20 mouse cellular contexts compared by ENCODE assay signal in the genomic region with DNA sequence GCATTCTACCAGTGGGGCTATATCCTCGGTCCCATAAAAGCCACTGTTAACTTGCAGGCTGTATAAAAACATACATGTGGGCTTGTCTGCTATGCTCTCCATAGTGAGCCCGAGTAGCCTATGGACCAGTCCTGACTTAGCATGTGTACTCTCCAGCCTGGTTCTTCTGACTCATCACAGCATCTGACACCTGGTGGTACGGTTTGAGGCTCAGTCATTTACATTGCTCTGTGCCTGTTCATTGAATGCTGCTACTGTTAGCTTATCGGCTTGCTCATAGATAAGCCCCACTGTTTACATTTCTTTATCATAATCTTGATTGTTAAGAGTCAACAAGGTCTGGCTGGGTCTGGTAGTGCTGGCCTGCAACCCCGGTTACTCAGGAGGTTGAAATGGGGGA. TPM values are rescaled to one million over a fixed set of nuclear protein-coding genes. Genes with fewer than 3 reads are reported as not detected.
DNase-seq lines count a peak whose midpoint lies in the region; ATAC-seq lines count a peak whose summit lies in the region.
"Had no signal": no experiment of that assay in that cellular context is flagged by ENCODE, and none has a peak within 500 bp of the region (broad histone marks: within the 10 kb centered on the region; RNA-seq: fewer than 3 reads in every experiment).

No protein-coding gene starts in this region.

- H3K9ac ChIP-seq in liver, embryonic 12.5 days, result no peak overlapping the region
- no peak overlapping the region for H3K9ac ChIP-seq in liver, embryonic 11.5 days (ENCODE audit: low read depth, low read length)
- no peak overlapping the region for H3K9ac ChIP-seq in liver, embryonic 16.5 days (ENCODE audit: low read depth, low read length)
- H3K9ac ChIP-seq: hindbrain, embryonic 15.5 days; limb, embryonic 15.5 days had no signal

- H3K27me3 ChIP-seq in liver, embryonic 12.5 days (replicated peaks), result no peaks in the 10 kb centered on the region
- H3K27me3 ChIP-seq in liver, embryonic 11.5 days (replicated peaks; ENCODE audit: control insufficient read depth, insufficient read depth, low read length), result no peaks in the 10 kb centered on the region
- no peaks in the 10 kb centered on the region for H3K27me3 ChIP-seq in liver, embryonic 16.5 days (ENCODE audit: control insufficient read depth, insufficient read depth, low read depth, low read length)
- H3K27me3 ChIP-seq: hindbrain, embryonic 15.5 days; limb, embryonic 15.5 days had no signal

- no peaks in the 10 kb centered on the region for H3K9me3 ChIP-seq in liver, embryonic 12.5 days (replicated peaks)
- no peaks in the 10 kb centered on the region for H3K9me3 ChIP-seq in liver, embryonic 11.5 days (ENCODE audit: control insufficient read depth, low read length)
- no peaks in the 10 kb centered on the region for H3K9me3 ChIP-seq in liver, embryonic 16.5 days (replicated peaks; ENCODE audit: control insufficient read depth, low read length)
- H3K9me3 ChIP-seq: hindbrain, embryonic 15.5 days; limb, embryonic 15.5 days had no signal

- WGBS in liver, embryonic 12.5 days (ENCODE audit: insufficient replicate concordance), result 61% methylated on average over 5 of the region's 5 CpGs
- WGBS in liver, embryonic 11.5 days, result 65% methylated on average over 5 of the region's 5 CpGs
- 52% methylated on average over 5 of the region's 5 CpGs for WGBS in liver, embryonic 16.5 days (ENCODE audit: insufficient replicate concordance)

- ATAC-seq in liver, embryonic 12.5 days, result 0 out of 2 replicates have a peak, but pooled peaks have one; percentile 35
- ATAC-seq in liver, embryonic 11.5 days (replicated peaks; ENCODE audit: low FRiP score), result no peak; the same call in 1 of the 2 replicates
- 0 out of 2 replicates have a peak, but pooled peaks have one; percentile 30 for ATAC-seq in liver, embryonic 16.5 days (ENCODE audit: low read depth)
- ATAC-seq: forebrain, embryonic 14.5 days had no signal

- peaks cover 19% of the 10 kb centered on the region for H3K4me1 ChIP-seq in liver, embryonic 12.5 days
- peaks cover 13% of the 10 kb centered on the region for H3K4me1 ChIP-seq in liver, embryonic 11.5 days (replicated peaks; ENCODE audit: control insufficient read depth, insufficient read depth, low read length)
- H3K4me1 ChIP-seq in liver, embryonic 16.5 days (ENCODE audit: control insufficient read depth, low read depth, low read length), result no peaks in the 10 kb centered on the region; the same call in none of the 2 replicates
- H3K4me1 ChIP-seq: hindbrain, embryonic 15.5 days had no signal

- H3K4me3 ChIP-seq in liver, embryonic 12.5 days, result no peak overlapping the region
- H3K4me3 ChIP-seq in liver, embryonic 11.5 days (ENCODE audit: low read depth, low read length), result no peak overlapping the region
- no peak overlapping the region for H3K4me3 ChIP-seq in liver, embryonic 16.5 days (ENCODE audit: low read depth, low read length)
- H3K4me3 ChIP-seq: hindbrain, embryonic 15.5 days; limb, embryonic 15.5 days had no signal

- no peak for DNase-seq in liver, embryonic 11.5 days (ENCODE audit: low spot score)
- DNase-seq in urinary bladder, adult 18-20 months (ENCODE audit: low spot score in 2 of 2), result peak; percentile 16 to 54
- DNase-seq in urinary bladder, postnatal 25 days (ENCODE audit: low spot score), result no peak
- no peak for DNase-seq in kidney, postnatal 36 days
- no peak for DNase-seq in kidney, adult 8-10 months
- DNase-seq: adrenal gland, postnatal 25 days; cerebellum, adult 8-10 months; kidney, adult 18-20 months; kidney, postnatal 10 days; left cerebral cortex, postnatal 4 days; lung, postnatal 14 days; right cerebral cortex, postnatal 4 days; thymus, postnatal 36 days had no signal

- no peak overlapping the region for H3K4me2 ChIP-seq in liver, embryonic 12.5 days
- H3K4me2 ChIP-seq in liver, embryonic 11.5 days, result no peak overlapping the region
- no peak overlapping the region for H3K4me2 ChIP-seq in liver, embryonic 16.5 days (ENCODE audit: low read depth, low read length)
- H3K4me2 ChIP-seq: heart, embryonic 11.5 days; hindbrain, embryonic 15.5 days; limb, embryonic 15.5 days; midbrain, embryonic 11.5 days had no signal

- no peak overlapping the region for H3K27ac ChIP-seq in liver, embryonic 12.5 days
- H3K27ac ChIP-seq in liver, embryonic 11.5 days (ENCODE audit: low read depth, low read length), result no peak overlapping the region
- no peak overlapping the region for H3K27ac ChIP-seq in liver, embryonic 16.5 days (ENCODE audit: low read length)
- H3K27ac ChIP-seq: hindbrain, embryonic 15.5 days; limb, embryonic 15.5 days had no signal

- H3K36me3 ChIP-seq in liver, embryonic 12.5 days, result no peaks in the 10 kb centered on the region
- no peaks in the 10 kb centered on the region for H3K36me3 ChIP-seq in liver, embryonic 11.5 days (ENCODE audit: control insufficient read depth, insufficient read depth, low read length)
- no peaks in the 10 kb centered on the region for H3K36me3 ChIP-seq in liver, embryonic 16.5 days (ENCODE audit: control insufficient read depth, insufficient read depth)
- H3K36me3 ChIP-seq: hindbrain, embryonic 15.5 days; limb, embryonic 15.5 days had no signal

RNA-seq across cellular contexts. Expression of gene Cmtm7, which starts 27.0 kb away (rescaled TPM):
- polyA plus RNA-seq in liver, embryonic 12.5 days (2016; fragmentation: Nextera tagmentation; extraction: Ambion mirVana), result 69.9 and 70.4 TPM in 2 replicates
- polyA plus RNA-seq in liver, embryonic 11.5 days (2014; fragmentation: Nextera tagmentation; extraction: Ambion mirVana), result 93.7 and 99.4 TPM in 2 replicates
- polyA plus RNA-seq in liver, embryonic 16.5 days (2015; fragmentation: Nextera tagmentation; extraction: Ambion mirVana), result 48.4 and 50.5 TPM in 2 replicates

RNA-seq across cellular contexts. Expression of gene Cmtm8, which starts 35.3 kb away (rescaled TPM):
- 17.9 and 18.2 TPM in 2 replicates for polyA plus RNA-seq in liver, embryonic 12.5 days (2016; fragmentation: Nextera tagmentation; extraction: Ambion mirVana)
- 21.2 and 24.8 TPM in 2 replicates for polyA plus RNA-seq in liver, embryonic 11.5 days (2014; fragmentation: Nextera tagmentation; extraction: Ambion mirVana)
- polyA plus RNA-seq in liver, embryonic 16.5 days (2015; fragmentation: Nextera tagmentation; extraction: Ambion mirVana), result 57.6 and 62.3 TPM in 2 replicates

Comparison
In these comparisons a context has a peak if more than half of its experiments do, and no peak if none do; other contexts are left out.
1. DNase-seq: peak in urinary bladder, adult 18-20 months (2 of 2); none in liver, embryonic 11.5 days (single experiment), urinary bladder, postnatal 25 days (single experiment), kidney, postnatal 36 days (0 of 2) and kidney, adult 8-10 months (0 of 2).